Mouse (Mus musculus): Measurements from ENCODE around the gene Birc7.

The Birc7 gene

GRCm38 (mm10) chr2:180928723-180929122 lies at the start of gene Birc7:
TSS of gene Birc7 (plus strand) at chr2:180929023.
- DNase-seq = no peak

- no peak for DNase-seq
These were observed 49.3 kb upstream of the Birc7 start for GRCm38 (mm10) chr2:180879365-180880067.

- no peak for DNase-seq
These were observed 47.5 kb upstream of the Birc7 start for GRCm38 (mm10) chr2:180881281-180881680.

- DNase-seq = peak in 1 of 2 experiments; percentile 23
These were observed 43.6 kb upstream of the Birc7 start for GRCm38 (mm10) chr2:180885270-180885669.

- DNase-seq = peak in 1 of 2 experiments; percentile 13
These were observed 39.4 kb upstream of the Birc7 start for GRCm38 (mm10) chr2:180889271-180889920.

- DNase-seq = no peak
These were observed 38.9 kb upstream of the Birc7 start for GRCm38 (mm10) chr2:180889921-180890280.

- DNase-seq = no peak
These were observed 38.3 kb upstream of the Birc7 start for GRCm38 (mm10) chr2:180890422-180891074.

- DNase-seq = no peak
These were observed 37.6 kb upstream of the Birc7 start for GRCm38 (mm10) chr2:180891075-180891834.

- no peak for DNase-seq
These were observed 36.9 kb upstream of the Birc7 start for GRCm38 (mm10) chr2:180891835-180892323.

GRCm38 (mm10) chr2:180892841-180893521 lies 35.8 kb upstream of the Birc7 start:
- DNase-seq = no peak

GRCm38 (mm10) chr2:180893537-180894028 lies 35.2 kb upstream of the Birc7 start:
- no peak for DNase-seq

GRCm38 (mm10) chr2:180894029-180894623 lies 34.7 kb upstream of the Birc7 start:
- peak; percentile 54 to 58 for DNase-seq

GRCm38 (mm10) chr2:180894734-180895133 lies 34.1 kb upstream of the Birc7 start:
- DNase-seq = peak; percentile 64 to 65

- DNase-seq = no peak
These were observed 33.5 kb upstream of the Birc7 start for GRCm38 (mm10) chr2:180895321-180895720.

GRCm38 (mm10) chr2:180895837-180896525 lies 32.8 kb upstream of the Birc7 start:
- DNase-seq = no peak

- DNase-seq = no peak
These were observed 31.8 kb upstream of the Birc7 start for GRCm38 (mm10) chr2:180896819-180897625.

- no peak for DNase-seq
These were observed 31.0 kb upstream of the Birc7 start for GRCm38 (mm10) chr2:180897857-180898256.

- DNase-seq = no peak
These were observed 26.7 kb upstream of the Birc7 start for GRCm38 (mm10) chr2:180902086-180902485.

GRCm38 (mm10) chr2:180904435-180905208 lies 24.2 kb upstream of the Birc7 start:
- DNase-seq = no peak

All from kidney, postnatal 25 days (tissue).